ENCODE assay signal across 8 mouse cellular contexts in genomic region chr11:102145471-102146001, GRCm38 (mm10). TPM values are rescaled to one million over a fixed set of nuclear protein-coding genes. Genes with fewer than 3 reads are reported as not detected.
DNase-seq lines count a peak whose midpoint lies in the region; ATAC-seq and TF ChIP-seq lines count a peak whose summit lies in the region.

Nags (plus strand) TSS chr11:102145513.

- H3K4me2 ChIP-seq in kidney, embryonic 15.5 days = peak within 1 kb of the TSS; percentile 60
- peak within 1 kb of the TSS; percentile 67 for H3K4me2 ChIP-seq in intestine, postnatal 0 days (replicated peaks; ENCODE audit: low read depth)
- H3K4me2 ChIP-seq in neural tube, embryonic 14.5 days (ENCODE audit: low read depth, low read length) = peak within 1 kb of the TSS; percentile 17; the same call in 1 of the 2 replicates

- H3K4me1 ChIP-seq in kidney, embryonic 15.5 days = peaks cover 38% of the 10 kb centered on the region
- H3K4me1 ChIP-seq in embryonic facial prominence, embryonic 10.5 days = peaks cover 31% of the 10 kb centered on the region
- H3K4me1 ChIP-seq in intestine, postnatal 0 days (replicated peaks; ENCODE audit: control insufficient read depth, insufficient read depth, low read length) = peaks cover 2% of the 10 kb centered on the region; the same call in 1 of the 2 replicates
- no peaks in the 10 kb centered on the region for H3K4me1 ChIP-seq in neural tube, embryonic 14.5 days (ENCODE audit: control insufficient read depth, insufficient read depth, low read length)

- no peak for TF ChIP-seq CTCF in intestine, postnatal 0 days (IDR thresholded peaks at IDR 0.05; ENCODE audit: low read depth)

- H3K27me3 ChIP-seq in kidney, embryonic 15.5 days = peaks cover 71% of the 10 kb centered on the region
- peaks cover 83% of the 10 kb centered on the region for H3K27me3 ChIP-seq in embryonic facial prominence, embryonic 10.5 days (replicated peaks; ENCODE audit: low read depth, poor library complexity, severe bottlenecking)
- H3K27me3 ChIP-seq in intestine, postnatal 0 days (replicated peaks; ENCODE audit: control insufficient read depth, insufficient read depth, low read length) = peaks cover 10% of the 10 kb centered on the region; the same call in 1 of the 2 replicates
- peaks cover 44% of the 10 kb centered on the region for H3K27me3 ChIP-seq in neural tube, embryonic 14.5 days (ENCODE audit: control insufficient read depth, insufficient read depth, low read length)

- H3K9me3 ChIP-seq in kidney, embryonic 15.5 days (replicated peaks) = no peaks in the 10 kb centered on the region
- no peaks in the 10 kb centered on the region for H3K9me3 ChIP-seq in embryonic facial prominence, embryonic 10.5 days
- no peaks in the 10 kb centered on the region for H3K9me3 ChIP-seq in intestine, postnatal 0 days (ENCODE audit: control insufficient read depth)
- H3K9me3 ChIP-seq in neural tube, embryonic 14.5 days (ENCODE audit: control insufficient read depth, low read length) = no peaks in the 10 kb centered on the region

- no peak for DNase-seq in kidney, adult 8-10 months
- DNase-seq in embryonic facial prominence, embryonic 10.5 days (ENCODE audit: low spot score) = peak; percentile 57
- no peak for DNase-seq in urinary bladder, postnatal 4 days (ENCODE audit: low spot score in 2 of 2)

- H3K4me3 ChIP-seq in kidney, embryonic 15.5 days (replicated peaks) = peak within 1 kb of the TSS; percentile 37
- H3K4me3 ChIP-seq in embryonic facial prominence, embryonic 10.5 days = peak within 1 kb of the TSS; percentile 53
- peak within 1 kb of the TSS; percentile 53 for H3K4me3 ChIP-seq in intestine, postnatal 0 days (ENCODE audit: low read depth, low read length)
- no peak within 1 kb of the TSS for H3K4me3 ChIP-seq in neural tube, embryonic 14.5 days (ENCODE audit: low read depth, low read length)

- under 1% methylated on average over 50 of the region's 50 CpGs for WGBS in kidney, embryonic 15.5 days
- 1% methylated on average over 50 of the region's 50 CpGs for WGBS in embryonic facial prominence, embryonic 10.5 days
- WGBS in intestine, postnatal 0 days = 1% methylated on average over 48 of the region's 50 CpGs
- 1% methylated on average over 50 of the region's 50 CpGs for WGBS in neural tube, embryonic 14.5 days

- no peaks in the 10 kb centered on the region for H3K36me3 ChIP-seq in kidney, embryonic 15.5 days
- no peaks in the 10 kb centered on the region for H3K36me3 ChIP-seq in embryonic facial prominence, embryonic 10.5 days (replicated peaks)
- H3K36me3 ChIP-seq in intestine, postnatal 0 days (ENCODE audit: control insufficient read depth, insufficient read depth) = peaks cover 1% of the 10 kb centered on the region; the same call in 1 of the 2 replicates
- H3K36me3 ChIP-seq in neural tube, embryonic 14.5 days (ENCODE audit: control insufficient read depth, insufficient read depth, low read length) = no peaks in the 10 kb centered on the region

- H3K27ac ChIP-seq in kidney, embryonic 15.5 days = no peak within 1 kb of the TSS
- H3K27ac ChIP-seq in embryonic facial prominence, embryonic 10.5 days (replicated peaks) = no peak within 1 kb of the TSS; the same call in 1 of the 2 replicates
- peak within 1 kb of the TSS; percentile 94 for H3K27ac ChIP-seq in intestine, postnatal 0 days (ENCODE audit: low read depth, low read length)
- H3K27ac ChIP-seq in neural tube, embryonic 14.5 days (ENCODE audit: low read depth, low read length) = no peak within 1 kb of the TSS

- 0 out of 2 replicates have a peak within 1 kb of the TSS, but pooled peaks have one; percentile 31 for H3K9ac ChIP-seq in kidney, embryonic 15.5 days
- H3K9ac ChIP-seq in intestine, postnatal 0 days (ENCODE audit: low read depth, low read length) = peak within 1 kb of the TSS; percentile 58
- H3K9ac ChIP-seq in neural tube, embryonic 14.5 days (replicated peaks; ENCODE audit: low read depth, low read length) = no peak within 1 kb of the TSS

- no peak for ATAC-seq in kidney, embryonic 15.5 days (replicated peaks; ENCODE audit: low FRiP score)
- peak; percentile 16; the same call in 1 of the 2 replicates for ATAC-seq in intestine, postnatal 0 days
- ATAC-seq in neural tube, embryonic 14.5 days (ENCODE audit: low read depth) = no peak
- ATAC-seq in frontal cortex, adult (ENCODE audit: low TSS enrichment) = no peak
- no peak for ATAC-seq in CD4-positive, CD25-positive, alpha-beta regulatory T cell, adult 4 months

RNA-seq across cellular contexts. Expression of gene Nags, which starts in this region (rescaled TPM):
- polyA plus RNA-seq in kidney, embryonic 15.5 days (2015; fragmentation: Nextera tagmentation; extraction: Ambion mirVana) = 0.19 and 0.33 TPM in 2 replicates
- polyA plus RNA-seq in embryonic facial prominence, embryonic 10.5 days (2016; fragmentation: Nextera tagmentation; extraction: Ambion mirVana) = not detected in 2 replicates
- 37.9 and 40.4 TPM in 2 replicates for polyA plus RNA-seq in intestine, postnatal 0 days (2015; fragmentation: Nextera tagmentation; extraction: Ambion mirVana)
- not detected in 2 replicates for polyA plus RNA-seq in neural tube, embryonic 14.5 days (2014; fragmentation: Nextera tagmentation; extraction: Ambion mirVana)
- not detected for polyA plus RNA-seq in CD4-positive, CD25-positive, alpha-beta regulatory T cell, adult 4 months (2017; shearing (Covaris generic))

Comparison
In these comparisons a context has a peak if more than half of its experiments do, and no peak if none do; other contexts are left out.
1. RNA of gene Nags (polyA plus RNA-seq): 37.9 to 40.4 TPM in intestine, postnatal 0 days; 0.19 to 0.33 TPM in kidney, embryonic 15.5 days, not detected in neural tube, embryonic 14.5 days, not detected in embryonic facial prominence, embryonic 10.5 days and not detected in CD4-positive, CD25-positive, alpha-beta regulatory T cell, adult 4 months; every median in the first group is over 10 times any median in the second.
2. Peak in DNase-seq and H3K4me3 ChIP-seq in embryonic facial prominence, embryonic 10.5 days; RNA of the gene not detected or under 1 TPM.
3. H3K4me2 ChIP-seq: peak in every context shown above with its lines; median percentile 67 in intestine, postnatal 0 days; 60 in kidney, embryonic 15.5 days; 17 in neural tube, embryonic 14.5 days.